Mouse (Mus musculus) embryonic facial prominence, embryonic 15.5 days (tissue): Measurements from ENCODE around the gene Catsperg2. TPM values are rescaled to one million over a fixed set of nuclear protein-coding genes. Genes with fewer than 3 reads are reported as not detected.
A peak's percentile ranks its signal among the peaks of the same experiment; 100 is the strongest.
"Not testable (repeated sequence)": the region's sequence is repeated elsewhere in the genome, so short reads cannot be mapped to it uniquely, and the experiment has no call there.

Experiments
- ATAC-seq: fragments of 200-750 bp; cut with Nextera tagmentation; 2 replicates; pipeline ENCODE4 v1.8.0; 2017; ENCODE audit warnings: low read depth, moderate TSS enrichment; ENCODE audit not compliant: insufficient number of reproducible peaks, low FRiP score, low TSS enrichment
- H3K27ac ChIP-seq: fragments of 300-500 bp; sonication (generic); replicated peaks from 2 replicates; pipeline ENCODE4 v1.5.1; 2015; ENCODE audit warnings: mild to moderate bottlenecking, inconsistent platforms
- H3K27me3 ChIP-seq: fragments of 300-500 bp; sonication (generic); 2 replicates; pipeline ENCODE4 v1.6.1; 2015; ENCODE audit warnings: inconsistent platforms
- H3K36me3 ChIP-seq: fragments of 300-500 bp; sonication (generic); 2 replicates; pipeline ENCODE4 v1.6.1; 2015; ENCODE audit warnings: mild to moderate bottlenecking, inconsistent platforms
- H3K4me1 ChIP-seq: fragments of 300-500 bp; sonication (generic); 2 replicates; pipeline ENCODE4 v1.6.1; 2015; ENCODE audit warnings: inconsistent platforms
- H3K4me2 ChIP-seq: fragments of 300-500 bp; sonication (generic); replicated peaks from 2 replicates; pipeline ENCODE4 v1.6.1; 2015; ENCODE audit warnings: mild to moderate bottlenecking, inconsistent platforms
- H3K4me3 ChIP-seq: fragments of 300-500 bp; sonication (generic); replicated peaks from 2 replicates; pipeline ENCODE4 v1.5.1; 2015; ENCODE audit warnings: mild to moderate bottlenecking, inconsistent platforms
- H3K9ac ChIP-seq: fragments of 300-500 bp; sonication (generic); 2 replicates; pipeline ENCODE4 v1.6.1; 2015; ENCODE audit warnings: inconsistent platforms
- H3K9me3 ChIP-seq: fragments of 300-500 bp; sonication (generic); replicated peaks from 2 replicates; pipeline ENCODE4 v1.6.1; 2016; ENCODE audit warnings: inconsistent platforms
- WGBS: fragments of 180-500 bp; shearing (Covaris S2); methylation state at CpG from one replicate; pipeline ENCODE4 v1.1.7; 2015; 5-methylcytosine and 5-hydroxymethylcytosine counted together
- microRNA counts: library from miRNA; unstranded; fragments of <30 nt; microRNA quantifications from one replicate; lab custom pipeline; 2016
- microRNA-seq: library from miRNA; unstranded; fragments of <30 nt; microRNA quantifications from one replicate; pipeline ENCODE4, GENCODE M21; 2016; ENCODE audit warnings: borderline number of aligned reads
- polyA plus RNA-seq: library from polyadenylated mRNA; unstranded; fragments of >200 nt; fragmentation: Nextera tagmentation; extraction: Ambion mirVana; gene quantifications from 2 replicates; pipeline ENCODE4 v1.2.1, GENCODE M21; 2015

Gene Catsperg2
- polyA plus RNA-seq, 1 experiment from 2014 or later: not detected

DNA sequence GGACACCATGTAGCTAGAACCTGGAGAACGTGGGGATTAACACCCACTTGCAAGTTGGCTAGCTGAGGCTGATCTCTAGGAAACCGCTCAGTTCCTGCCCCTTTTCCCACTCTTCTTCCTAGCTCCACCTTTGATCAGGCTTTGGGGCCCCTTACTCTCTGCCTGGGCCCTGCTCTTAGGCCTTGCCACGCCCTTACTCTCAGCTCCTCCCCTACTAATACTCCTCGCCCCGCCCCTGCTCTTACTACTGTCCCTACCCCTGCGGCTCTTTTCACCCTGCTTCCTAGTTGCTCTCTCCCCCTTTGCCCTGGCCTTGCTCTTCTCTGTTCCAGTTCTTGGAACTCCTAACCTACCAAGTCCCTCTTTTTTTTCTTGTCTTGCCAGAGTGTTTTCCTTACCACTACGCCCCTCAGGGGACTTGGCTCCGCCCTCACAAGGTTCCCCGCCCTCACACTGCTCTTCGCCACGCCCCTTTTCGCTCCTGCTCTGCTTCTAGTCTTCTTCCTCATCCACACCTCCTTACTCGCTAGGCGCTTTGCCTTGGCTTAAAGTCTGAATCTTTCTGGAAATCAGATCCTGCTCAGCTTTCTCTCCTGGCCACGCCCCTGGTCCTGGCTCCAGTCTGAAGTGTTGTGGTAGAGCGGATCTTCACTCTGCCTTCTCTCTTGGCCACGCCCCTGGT, 1.2 kb downstream of the Catsperg2 start:
- H3K36me3 ChIP-seq, H3K9me3 ChIP-seq, H3K4me3 ChIP-seq, H3K9ac ChIP-seq, H3K27ac ChIP-seq, H3K4me1 ChIP-seq, H3K27me3 ChIP-seq: not testable (repeated sequence)
- 27% methylated on average over 17 of the region's 17 CpGs for WGBS
- 0 out of 2 replicates have a peak overlapping the region, but pooled peaks have one; percentile 6 for H3K4me2 ChIP-seq
- ATAC-seq: 0 out of 2 replicates have a peak, but pooled peaks have one; percentile 15

DNA sequence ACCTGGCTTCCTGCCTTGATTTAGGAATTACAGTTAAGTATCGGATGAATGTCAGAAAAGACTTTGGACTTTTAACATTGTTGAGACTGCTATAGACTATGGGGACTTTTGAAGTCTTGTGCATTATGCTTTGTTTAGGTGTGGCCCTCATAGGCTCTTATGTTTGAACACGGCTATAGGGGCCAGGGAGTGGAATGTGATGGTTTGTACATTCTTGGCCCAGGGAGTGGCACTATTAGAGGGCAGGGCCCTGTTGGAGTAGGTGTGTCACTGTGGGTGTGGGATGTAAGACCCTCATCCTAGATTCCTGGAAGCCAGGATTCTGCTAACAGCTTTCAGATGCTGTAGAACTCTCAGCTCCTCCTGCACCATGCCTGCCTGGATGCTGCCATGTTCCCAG, 17.9 kb downstream of the Catsperg2 start:
- H3K36me3 ChIP-seq, H3K4me2 ChIP-seq, H3K27me3 ChIP-seq, ATAC-seq, H3K9ac ChIP-seq, H3K27ac ChIP-seq, H3K4me1 ChIP-seq, H3K4me3 ChIP-seq, H3K9me3 ChIP-seq: not testable (repeated sequence)
- WGBS: 83% methylated on average over 2 of the region's 2 CpGs

DNA sequence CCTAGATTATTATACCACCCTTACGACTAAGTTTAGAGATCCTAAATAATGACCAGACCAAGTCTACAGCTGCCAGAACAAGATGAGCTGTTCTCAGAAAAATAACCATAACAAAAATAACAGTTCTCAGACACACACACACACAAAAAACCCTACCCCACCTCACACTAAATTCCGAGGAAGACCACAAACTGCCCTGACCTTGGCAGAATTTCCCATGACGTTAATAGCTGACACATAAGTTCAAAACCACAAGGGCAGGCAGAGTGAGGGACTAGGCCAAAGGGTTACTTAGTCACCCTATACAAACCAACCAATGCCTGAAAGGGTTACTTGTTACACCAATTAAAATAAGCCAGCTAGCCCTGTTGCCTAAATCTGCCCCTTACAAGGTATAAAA, 31.6 kb downstream of the Catsperg2 start:
- not testable (repeated sequence) for H3K27me3 ChIP-seq, H3K9me3 ChIP-seq, ATAC-seq, H3K9ac ChIP-seq, H3K27ac ChIP-seq, H3K4me1 ChIP-seq, H3K36me3 ChIP-seq, H3K4me3 ChIP-seq, H3K4me2 ChIP-seq
- WGBS: 82% methylated on average over 3 of the region's 3 CpGs

DNA sequence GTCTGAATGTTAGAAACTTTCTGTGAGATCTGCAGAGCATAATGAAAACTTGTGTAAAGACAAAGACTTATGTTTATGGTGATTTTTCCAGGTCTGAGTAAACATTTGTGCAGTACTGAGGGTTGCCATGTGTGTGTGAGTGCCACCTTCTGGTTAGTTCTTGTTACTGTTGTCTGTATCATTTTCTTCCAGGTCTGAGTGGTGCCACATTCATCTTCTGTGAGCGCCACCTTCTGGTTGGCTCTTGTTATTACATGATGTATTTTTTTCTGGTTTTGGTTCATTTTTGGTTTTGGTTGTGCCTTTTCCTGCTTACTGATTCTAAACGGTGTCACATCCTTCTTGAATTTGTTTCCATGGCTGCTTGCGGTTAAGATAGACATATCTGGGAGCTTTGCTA, 45.0 kb downstream of the Catsperg2 start:
- Histone ChIP-seq H3K27ac (no peak overlapping the region), H3K4me3 (no peak overlapping the region), H3K36me3 (no peaks in the 10 kb centered on the region), H3K9me3 (0 out of 2 replicates have a peak, but pooled peaks cover 4% of the 10 kb centered on the region), H3K4me2 (no peak overlapping the region), H3K9ac (no peak overlapping the region), H3K27me3 (no peaks in the 10 kb centered on the region), H3K4me1 (no peaks in the 10 kb centered on the region)
- 68% methylated on average over 3 of the region's 3 CpGs for WGBS
- no peak for ATAC-seq

MicroRNA genes within 50 kb of the gene (microRNA counts, 519-probe panel; counts per million panel counts)
- microRNA mmu-miR-1964 (lab: Ali Mortazavi, UCI): 1,767 counts per million, percentile 24 among the panel's probes with 10 or more counts

Small RNA genes lying within 50 kb of the gene (microRNA-seq; reads per million reads assigned to microRNA genes)
- 1.6 reads per million for gene Mir1964

Other genes with a start within 250 kb of the Catsperg2 start
- 21.6 and 22.4 TPM in 2 replicates for gene Sipa1l3, start 208.4 kb downstream of the Catsperg2 start, polyA plus RNA-seq
- 13.1 and 14.7 TPM in 2 replicates for gene Zfp84, start 41.5 kb upstream of the Catsperg2 start, polyA plus RNA-seq
- gene Zfp30, start 57.0 kb upstream of the Catsperg2 start, polyA plus RNA-seq: 8.9 and 10.5 TPM in 2 replicates
- 14.1 and 14.6 TPM in 2 replicates for gene Zfp790, start 89.1 kb upstream of the Catsperg2 start, polyA plus RNA-seq
- gene Zfp940, start 126.6 kb upstream of the Catsperg2 start, polyA plus RNA-seq: 4.8 and 5.6 TPM in 2 replicates
- gene Zfp420, start 132.9 kb upstream of the Catsperg2 start, polyA plus RNA-seq: 6.4 and 6.5 TPM in 2 replicates
- 11.8 and 11.9 TPM in 2 replicates for gene Zfp27, start 179.5 kb upstream of the Catsperg2 start, polyA plus RNA-seq
- gene Zfp383, start 181.2 kb upstream of the Catsperg2 start, polyA plus RNA-seq: 5.0 and 5.3 TPM in 2 replicates
- gene Zfp74, start 227.1 kb upstream of the Catsperg2 start, polyA plus RNA-seq: 9.1 and 11.4 TPM in 2 replicates